Mouse (Mus musculus) heart, adult 11 months (tissue): ENCODE results near the gene Capn8.

ENCODE experiments used
- DNase-seq: peaks from one replicate; pipeline ENCODE4 v3.0.0; 2022

The Capn8 gene

DNA sequence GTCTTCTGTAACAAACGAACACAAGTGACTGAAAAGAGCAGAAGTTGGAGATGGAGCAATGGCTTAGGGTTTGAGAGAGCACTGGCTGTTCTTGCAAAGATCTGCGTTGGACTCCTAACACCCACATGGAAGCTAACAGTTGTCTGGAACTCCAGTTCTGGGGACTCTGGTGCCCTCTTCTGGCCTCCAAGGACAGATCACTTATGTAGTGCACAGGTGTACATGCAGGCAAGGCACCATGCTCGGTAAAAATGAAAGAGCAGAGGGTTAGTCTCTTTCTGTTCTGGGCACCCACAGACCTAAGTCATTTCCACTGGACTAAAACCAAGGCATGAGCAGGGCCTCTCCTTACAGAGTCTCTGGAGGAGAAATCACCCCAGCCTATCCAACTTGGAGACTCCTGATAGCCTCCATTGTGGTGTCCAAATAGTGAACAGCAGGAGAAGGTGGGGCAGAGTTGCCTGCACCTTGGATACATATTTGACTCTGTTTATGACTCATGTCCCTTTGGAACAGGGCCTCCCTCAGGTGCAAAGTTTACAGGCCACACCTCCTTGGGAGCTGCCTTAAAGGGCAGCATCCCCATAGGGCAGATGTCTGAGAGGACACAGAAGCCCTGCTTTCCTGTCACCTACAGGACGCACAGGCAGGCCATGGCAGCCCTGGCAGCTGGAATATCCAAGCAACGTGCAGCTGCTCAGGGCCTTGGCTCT is at the start of gene Capn8:
Capn8 (plus strand) TSS at position 600 of the 713 bp plus-strand sequence.
- no peak for DNase-seq

GRCm38 (mm10) chr1:182516758-182517676 is 47.8 kb upstream of the Capn8 start, which contains the start of gene Capn2:
TSS of gene Capn2 (minus strand) at chr1:182517608.
- DNase-seq, result peak; percentile 99

- DNase-seq, result no peak
These were observed 47.2 kb upstream of the Capn8 start for GRCm38 (mm10) chr1:182517677-182518011.

DNA sequence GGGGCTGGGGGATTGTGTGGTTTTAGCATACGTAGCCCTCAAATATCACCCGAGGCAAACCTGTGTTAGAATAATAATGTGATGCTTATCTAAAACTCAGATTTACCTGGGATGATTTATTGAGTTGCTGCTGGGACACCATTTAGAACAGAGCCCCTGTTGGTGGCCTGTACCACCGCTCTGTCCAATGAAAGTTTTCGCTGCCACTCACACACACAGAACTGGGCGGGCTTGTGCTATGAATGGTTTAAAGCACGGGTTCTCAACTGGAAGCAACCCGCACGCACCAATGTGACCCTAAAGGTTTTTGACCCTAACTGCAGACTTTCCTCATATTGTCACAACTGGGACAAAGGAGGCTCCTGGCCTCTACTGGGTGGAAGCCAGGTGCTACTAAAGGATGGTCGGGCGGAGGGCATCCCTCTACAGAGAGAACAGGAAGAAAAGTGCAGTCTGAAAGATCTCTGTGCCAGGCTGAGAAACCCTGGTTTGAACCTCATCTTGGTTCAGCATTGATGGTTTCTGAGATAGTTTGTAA is 46.6 kb upstream of the Capn8 start:
- peak; percentile 88 for DNase-seq

- peak; percentile 92 for DNase-seq
These were observed 46.0 kb upstream of the Capn8 start for GRCm38 (mm10) chr1:182518811-182519210.

GRCm38 (mm10) chr1:182519341-182519740 is 45.5 kb upstream of the Capn8 start:
- peak; percentile 92 for DNase-seq

DNA sequence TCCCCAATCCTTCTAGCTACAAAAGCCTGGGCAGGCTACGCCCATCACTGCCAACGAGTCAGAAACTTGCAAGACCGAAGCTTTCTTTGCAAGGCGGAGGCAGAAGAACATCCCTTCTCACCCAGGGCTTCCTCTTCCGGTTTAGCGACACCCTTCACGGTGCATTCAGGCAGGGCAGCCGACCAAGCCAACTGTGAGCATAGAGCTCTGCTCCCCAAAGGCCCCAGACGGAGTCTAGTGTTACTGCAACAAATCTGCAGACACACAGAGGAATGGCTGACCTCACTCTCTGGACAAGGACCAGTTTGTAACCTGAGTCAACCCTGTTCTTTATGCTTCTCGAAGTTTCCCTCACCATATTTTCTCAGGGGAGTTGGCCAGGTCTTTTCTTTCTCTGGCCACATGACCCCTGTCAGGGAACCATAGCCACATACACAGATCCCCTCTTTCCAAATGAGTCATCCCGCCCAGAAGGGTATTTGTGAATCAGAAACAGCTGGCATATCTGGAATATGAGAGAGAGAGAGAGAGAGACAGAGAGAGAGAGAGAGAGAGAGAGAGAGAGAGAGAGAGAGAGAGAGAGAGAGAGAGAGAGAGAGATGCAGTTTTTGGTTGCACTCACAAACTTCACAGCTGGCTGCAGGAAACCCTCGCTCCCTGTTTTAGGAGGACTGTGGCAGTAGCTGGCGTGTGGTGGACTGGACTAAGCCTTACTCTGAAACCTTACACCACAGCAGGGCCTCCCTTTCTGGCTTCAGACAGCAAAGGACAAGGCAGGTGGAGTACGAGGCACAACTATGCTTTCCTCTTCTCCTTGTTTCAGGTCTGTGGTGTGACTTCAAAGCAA is 44.5 kb upstream of the Capn8 start:
- DNase-seq, result peak; percentile 98

- DNase-seq, result peak; percentile 78
These were observed 43.8 kb upstream of the Capn8 start for GRCm38 (mm10) chr1:182520938-182521500.

DNA sequence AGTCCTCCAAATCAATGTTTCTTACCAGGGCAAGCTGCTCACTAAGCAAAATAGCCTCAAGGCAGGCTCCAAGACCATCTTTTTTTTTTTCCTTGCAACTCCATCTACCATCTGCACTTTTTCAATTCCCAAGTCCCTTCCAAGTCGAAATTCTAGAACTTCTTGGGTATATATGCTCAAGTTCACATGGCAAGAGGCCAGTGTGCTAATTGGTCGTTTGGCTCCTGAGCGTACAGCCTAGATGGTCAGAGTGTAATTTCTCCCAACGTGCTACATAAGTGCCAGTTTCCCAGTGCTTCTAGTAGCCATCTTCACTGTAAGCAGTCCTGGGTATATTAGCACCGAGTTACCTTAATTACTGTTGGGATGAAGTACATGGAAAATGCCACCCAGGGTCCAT is 41.8 kb upstream of the Capn8 start:
- peak; percentile 74 for DNase-seq

- peak; percentile 72 for DNase-seq
These were observed 41.1 kb upstream of the Capn8 start for GRCm38 (mm10) chr1:182523692-182524091.

DNA sequence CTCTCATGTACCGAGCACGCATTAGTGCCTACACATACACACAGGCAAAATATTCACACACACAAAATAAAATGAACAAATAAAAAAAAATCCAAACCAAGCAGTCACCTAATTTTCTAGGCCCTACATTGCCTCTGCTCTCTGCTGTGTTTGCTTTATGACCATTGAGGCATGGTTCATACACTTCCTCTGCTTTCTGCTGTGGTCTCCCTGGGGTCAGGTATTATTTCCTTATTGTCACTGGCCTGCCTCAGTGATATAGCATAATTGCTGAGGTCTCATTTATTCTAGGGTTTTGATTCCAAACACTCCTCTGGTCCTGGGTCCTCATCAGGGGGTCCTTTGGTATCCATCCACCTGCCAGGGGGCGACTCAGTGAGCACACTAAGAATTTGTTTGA is 39.2 kb upstream of the Capn8 start:
- DNase-seq, result peak; percentile 57

- peak; percentile 92 for DNase-seq
These were observed 37.5 kb upstream of the Capn8 start for GRCm38 (mm10) chr1:182527261-182527766.

GRCm38 (mm10) chr1:182527921-182528858 is 36.6 kb upstream of the Capn8 start:
- peak; percentile 97 for DNase-seq

DNA sequence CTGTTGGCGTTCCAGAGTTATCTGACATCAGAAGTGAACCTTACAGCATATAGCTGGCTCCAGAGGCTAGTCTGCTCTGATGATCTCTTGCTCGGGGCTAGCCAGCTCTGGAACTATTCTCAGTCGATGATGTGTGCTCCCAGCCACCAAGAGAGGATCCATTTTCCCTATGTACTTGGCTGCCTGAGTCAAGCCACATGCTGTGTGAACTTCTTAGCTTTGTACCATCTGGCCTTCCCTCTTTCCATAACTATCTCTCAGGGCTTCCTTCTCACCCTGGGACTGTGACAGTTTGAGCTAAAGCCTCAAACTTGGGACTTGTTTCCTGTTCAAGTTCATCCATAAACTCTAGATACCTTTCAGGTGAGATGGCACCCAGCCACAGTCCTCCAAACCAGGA is 31.2 kb upstream of the Capn8 start:
- DNase-seq, result peak; percentile 77

DNA sequence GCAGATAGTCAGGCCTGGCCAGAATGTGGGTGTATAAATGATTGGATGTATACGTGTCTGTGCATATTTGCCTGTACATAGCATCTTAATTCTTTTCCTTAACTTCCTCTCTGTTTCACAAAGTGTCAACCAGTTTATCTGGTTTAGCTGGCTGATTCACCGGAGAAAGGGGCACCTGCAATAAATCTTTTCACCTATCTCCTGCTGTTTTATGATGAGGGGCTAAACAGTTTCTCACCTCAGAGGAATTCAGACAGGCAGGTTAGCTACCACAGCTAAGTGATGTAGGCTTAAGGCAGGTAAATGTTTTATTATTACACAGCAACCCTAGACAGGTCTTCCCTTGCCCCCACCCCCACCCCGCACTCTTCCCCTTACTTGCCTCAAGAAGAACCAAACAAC is 29.7 kb upstream of the Capn8 start:
- DNase-seq, result peak; percentile 68

GRCm38 (mm10) chr1:182539023-182539940 is 25.5 kb upstream of the Capn8 start:
- DNase-seq, result peak; percentile 96

GRCm38 (mm10) chr1:182542110-182542509 is 22.7 kb upstream of the Capn8 start:
- peak; percentile 78 for DNase-seq

GRCm38 (mm10) chr1:182543136-182543535 is 21.7 kb upstream of the Capn8 start:
- peak; percentile 87 for DNase-seq

DNA sequence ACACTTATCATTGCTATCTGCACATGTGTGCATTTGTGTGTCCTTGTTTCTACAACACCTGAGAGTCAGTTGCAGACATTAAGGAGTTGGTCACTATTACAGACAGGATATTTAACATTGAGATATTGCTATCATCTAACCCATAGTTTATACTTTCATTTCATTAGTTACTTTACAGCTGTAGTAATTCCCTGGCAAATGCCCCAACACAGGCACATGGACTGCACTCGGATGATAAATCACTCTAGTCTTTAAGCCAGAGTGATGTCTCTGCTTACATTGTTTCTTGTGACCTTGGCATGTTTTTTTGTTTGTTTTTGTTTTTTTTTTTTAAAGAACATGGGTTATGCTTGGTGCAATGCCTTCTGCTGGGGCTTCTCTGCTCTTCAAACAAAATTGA is 20.9 kb upstream of the Capn8 start:
- DNase-seq, result peak; percentile 28

- peak; percentile 90 for DNase-seq
These were observed 14.0 kb upstream of the Capn8 start for GRCm38 (mm10) chr1:182550761-182551160.
